Mouse (Mus musculus) megakaryocyte, adult 5-6 weeks (primary cell): ENCODE measurements around the gene Ephb2. TPM values are rescaled to one million over a fixed set of nuclear protein-coding genes. Genes with fewer than 3 reads are reported as not detected.

Source experiments
- ATAC-seq: 2 replicates; pipeline ENCODE4 v1.8.0; 2016; ENCODE audit warnings: mild to moderate bottlenecking, inconsistent platforms; ENCODE audit not compliant: poor library complexity, severe bottlenecking
- total RNA-seq, 2 experiments: library from RNA; stranded (forward) in 1 of 2; stranded (reverse) in 1 of 2; fragments of 153-499, 151-499 nt in 1 of 2; fragments of 221-1000, 200-1000 nt in 1 of 2; gene quantifications; 2 replicates each; pipeline versions ENCODE4 v1.2.3 to v1.2.4; 2015 to 2017

Ephb2 gene
- total RNA-seq, 2 experiments from 2014 or later: 1.1 to 1.2 TPM

GRCm38 (mm10) chr4:136706696-136707095 lies 129.1 kb downstream of the Ephb2 start:
- ATAC-seq: no peak

GRCm38 (mm10) chr4:136705091-136705490 lies 130.7 kb downstream of the Ephb2 start:
- no peak for ATAC-seq

- no peak for ATAC-seq
Measured at GRCm38 (mm10) chr4:136704551-136704950, 131.2 kb downstream of the Ephb2 start.

- no peak for ATAC-seq
Measured at GRCm38 (mm10) chr4:136703351-136703750, 132.4 kb downstream of the Ephb2 start.

GRCm38 (mm10) chr4:136702456-136702855 lies 133.3 kb downstream of the Ephb2 start:
- no peak for ATAC-seq

- ATAC-seq: no peak
Measured at GRCm38 (mm10) chr4:136701236-136701635, 134.6 kb downstream of the Ephb2 start.

- no peak for ATAC-seq
Measured at GRCm38 (mm10) chr4:136699084-136699450, 136.7 kb downstream of the Ephb2 start.

- ATAC-seq: no peak
Measured at GRCm38 (mm10) chr4:136698404-136699083, 137.2 kb downstream of the Ephb2 start.

- ATAC-seq: no peak
Measured at GRCm38 (mm10) chr4:136697325-136697724, 138.5 kb downstream of the Ephb2 start.

GRCm38 (mm10) chr4:136696381-136696925 lies 139.3 kb downstream of the Ephb2 start:
- ATAC-seq: peak; percentile 64

- ATAC-seq: no peak
Measured at GRCm38 (mm10) chr4:136695696-136696095, 140.1 kb downstream of the Ephb2 start.

- ATAC-seq: no peak
Measured at GRCm38 (mm10) chr4:136690034-136690433, 145.8 kb downstream of the Ephb2 start.

GRCm38 (mm10) chr4:136688113-136688512 lies 147.7 kb downstream of the Ephb2 start:
- ATAC-seq: no peak

- ATAC-seq: no peak
Measured at GRCm38 (mm10) chr4:136685431-136685869, 150.3 kb downstream of the Ephb2 start.

- no peak for ATAC-seq
Measured at GRCm38 (mm10) chr4:136684485-136684884, 151.3 kb downstream of the Ephb2 start.

GRCm38 (mm10) chr4:136680641-136681040 lies 155.1 kb downstream of the Ephb2 start:
- no peak for ATAC-seq

- no peak for ATAC-seq
Measured at GRCm38 (mm10) chr4:136679221-136679620, 156.6 kb downstream of the Ephb2 start.

GRCm38 (mm10) chr4:136678480-136678879 lies 157.3 kb downstream of the Ephb2 start:
- ATAC-seq: peak; percentile 67

- ATAC-seq: no peak
Measured at GRCm38 (mm10) chr4:136675439-136675838, 160.3 kb downstream of the Ephb2 start.

- ATAC-seq: no peak
Measured at GRCm38 (mm10) chr4:136672335-136673090, 163.3 kb downstream of the Ephb2 start.

GRCm38 (mm10) chr4:136667757-136668156 lies 168.0 kb downstream of the Ephb2 start:
- ATAC-seq: no peak

GRCm38 (mm10) chr4:136666002-136666401 lies 169.8 kb downstream of the Ephb2 start:
- no peak for ATAC-seq
